Mouse (Mus musculus): ENCODE measurements around the gene Slc9a8.

The Slc9a8 gene

DNA sequence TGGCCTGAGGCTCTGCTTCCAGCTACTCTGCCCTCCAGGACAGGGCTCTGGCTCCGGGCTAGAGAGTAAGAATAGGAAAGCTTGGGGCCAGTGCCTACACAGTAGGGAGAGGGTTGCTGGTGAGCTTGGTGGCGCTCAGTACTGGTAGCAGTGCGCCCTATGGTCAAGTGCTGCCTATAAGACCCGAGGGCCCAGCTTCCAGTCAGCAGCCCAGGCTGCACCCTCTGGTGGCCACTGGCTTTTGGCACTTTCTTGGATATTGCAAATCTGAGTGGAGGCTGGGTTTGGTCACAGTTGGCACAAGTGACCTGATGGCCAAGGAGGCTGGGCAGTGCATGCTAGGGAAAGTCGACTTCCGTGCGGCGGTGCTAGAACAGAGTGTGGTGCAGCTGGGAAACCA, 29.1 kb downstream of the Slc9a8 start:
- peak in 1 of 2 experiments; percentile 43 for DNase-seq

DNA sequence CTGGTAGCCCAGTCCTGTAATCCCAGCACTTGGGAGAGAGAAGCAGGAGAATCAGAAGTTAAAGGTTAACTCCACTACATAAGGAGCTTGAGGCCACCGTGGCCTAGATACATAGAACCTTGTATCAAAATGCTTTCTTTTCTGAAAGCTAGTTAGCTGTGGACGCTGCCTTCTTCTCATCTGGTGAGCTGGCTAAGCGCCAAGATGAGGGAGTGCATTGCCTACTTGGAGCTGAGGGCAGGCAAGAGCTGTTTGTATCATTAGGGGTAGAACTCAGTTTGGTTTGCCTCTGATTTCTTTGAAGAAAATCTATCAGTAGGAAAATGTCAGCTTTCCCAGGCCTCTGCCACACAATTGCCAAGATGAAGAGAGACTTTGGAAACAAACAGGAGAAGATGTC, 32.3 kb downstream of the Slc9a8 start:
- peak in 1 of 2 experiments; percentile 44 for DNase-seq

DNA sequence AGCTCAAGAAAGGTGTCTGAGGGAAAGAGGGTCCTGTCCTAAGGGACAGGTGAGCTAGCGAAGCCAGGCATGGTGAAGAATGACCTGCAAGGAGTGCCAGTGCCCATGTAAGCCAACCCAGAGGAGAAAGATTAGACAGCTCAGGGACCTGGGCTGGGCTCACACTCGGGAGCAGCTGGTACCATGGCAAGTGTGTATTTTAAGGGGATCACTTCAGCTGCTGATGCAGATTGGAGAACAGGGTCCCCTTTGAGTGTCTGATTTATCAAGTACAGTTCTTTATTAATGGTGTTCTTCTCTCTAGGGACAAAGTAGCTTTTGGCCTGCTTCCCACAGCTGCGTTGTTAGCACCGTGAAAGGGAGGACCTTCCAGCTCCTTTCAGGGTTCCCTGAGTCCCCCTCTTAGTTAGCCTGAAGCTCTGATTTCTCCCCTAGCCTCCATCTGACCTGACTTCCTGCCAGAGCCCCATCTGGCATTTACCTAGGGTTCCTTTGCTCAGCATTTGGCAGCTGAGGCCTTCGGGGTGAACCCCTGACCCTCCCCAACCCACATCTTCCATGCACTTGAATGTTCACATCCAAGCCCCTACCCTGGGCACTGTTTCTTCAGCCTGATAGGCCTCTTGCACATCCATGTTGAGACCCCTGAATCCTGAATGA, 35.0 kb downstream of the Slc9a8 start:
- no peak for DNase-seq

DNA sequence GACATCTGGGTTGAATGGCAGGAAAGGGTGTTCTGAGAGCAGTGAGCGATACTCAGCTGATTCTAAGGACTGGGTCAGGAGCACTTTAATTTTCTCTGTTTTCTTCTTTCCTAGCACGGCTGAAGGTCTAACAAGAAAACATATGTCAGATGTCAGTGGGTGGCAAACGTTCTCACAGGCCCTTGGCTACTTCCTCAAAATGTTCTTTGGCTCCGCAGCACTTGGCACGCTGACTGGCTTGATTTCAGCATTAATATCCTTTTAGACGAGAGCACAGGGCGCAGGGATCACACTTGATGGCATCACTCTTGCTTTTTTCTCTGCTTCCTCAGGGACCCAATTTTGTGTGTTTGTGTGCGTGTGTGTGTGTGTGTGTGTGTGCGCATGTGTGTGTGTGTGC, 35.7 kb downstream of the Slc9a8 start:
- DNase-seq: no peak

DNA sequence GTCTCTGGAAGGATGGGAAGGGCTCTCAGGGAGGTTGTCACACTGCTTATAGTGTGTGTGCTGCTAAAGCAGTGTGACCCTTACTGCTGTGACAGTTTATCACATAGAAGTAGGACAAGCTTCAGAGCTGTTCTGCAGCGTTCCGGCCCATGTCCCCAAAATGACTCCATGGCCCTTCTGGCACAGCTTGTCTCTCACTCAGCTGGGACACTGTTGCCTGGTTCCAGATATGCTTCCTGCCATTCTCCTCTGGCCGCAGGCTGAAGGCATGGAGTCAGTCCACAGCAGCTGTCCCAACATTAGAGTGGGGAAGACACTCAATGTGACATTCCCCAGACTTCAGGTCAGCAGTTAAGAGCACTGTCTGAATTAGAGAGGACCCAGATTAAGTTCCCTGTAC, 37.0 kb downstream of the Slc9a8 start:
- no peak for DNase-seq

DNA sequence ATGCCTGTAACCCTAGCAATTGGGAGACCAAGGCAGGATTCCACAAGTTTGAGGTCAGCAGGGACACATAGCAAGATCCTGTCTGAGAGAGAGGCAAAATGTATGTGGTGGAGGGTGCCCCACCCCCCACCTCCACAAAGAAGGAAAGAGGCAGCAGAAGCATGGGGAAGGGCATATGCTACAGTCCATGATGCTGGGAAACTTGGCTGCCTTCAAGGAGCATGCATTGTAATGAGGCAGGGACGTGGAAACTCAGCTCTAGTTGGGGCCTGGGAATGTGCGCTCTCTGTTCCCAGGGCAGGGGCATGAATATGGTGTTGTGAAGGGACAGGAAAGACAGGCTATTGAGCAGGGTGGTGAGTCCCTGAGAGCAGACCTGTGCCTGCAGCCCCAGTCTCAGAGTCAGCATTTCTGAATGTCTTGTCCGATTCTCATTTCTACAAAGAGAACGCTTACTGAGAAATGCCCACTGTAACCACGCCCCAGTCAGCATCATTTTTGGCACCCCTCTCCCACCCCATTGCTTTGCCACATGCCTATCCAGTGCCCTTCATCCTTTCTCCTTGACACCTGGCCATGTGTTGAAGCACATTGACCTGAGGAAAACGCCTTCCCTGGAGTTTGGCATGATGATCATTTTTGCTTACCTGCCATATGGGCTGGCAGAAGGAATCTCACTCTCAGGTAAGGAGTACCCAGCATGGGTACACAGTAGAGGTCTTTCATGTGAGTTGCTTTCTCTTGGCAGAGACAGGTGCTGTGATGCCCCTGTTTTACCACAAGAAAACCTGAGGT, 37.8 kb downstream of the Slc9a8 start:
- DNase-seq: no peak

DNA sequence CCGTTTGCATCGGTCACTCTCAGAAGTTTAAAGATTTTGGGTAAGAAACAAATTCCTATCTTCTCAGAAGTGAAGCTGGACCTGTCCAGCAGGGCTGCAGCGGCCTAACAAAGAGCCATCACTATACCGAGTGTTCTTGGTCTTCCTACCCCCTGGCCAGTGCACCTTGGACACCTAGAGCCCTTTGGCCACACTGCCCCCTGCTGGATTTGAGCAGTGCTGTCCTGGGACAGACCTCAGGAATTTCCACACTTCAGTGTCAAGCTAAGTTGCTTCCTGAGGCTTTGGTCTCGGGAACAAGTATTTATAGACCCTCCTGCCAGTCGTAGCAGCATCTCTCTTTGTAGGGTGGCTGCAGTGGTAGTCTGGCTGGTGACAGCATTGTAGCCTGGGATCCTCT, 41.4 kb downstream of the Slc9a8 start:
- DNase-seq: peak; percentile 84 to 88

DNA sequence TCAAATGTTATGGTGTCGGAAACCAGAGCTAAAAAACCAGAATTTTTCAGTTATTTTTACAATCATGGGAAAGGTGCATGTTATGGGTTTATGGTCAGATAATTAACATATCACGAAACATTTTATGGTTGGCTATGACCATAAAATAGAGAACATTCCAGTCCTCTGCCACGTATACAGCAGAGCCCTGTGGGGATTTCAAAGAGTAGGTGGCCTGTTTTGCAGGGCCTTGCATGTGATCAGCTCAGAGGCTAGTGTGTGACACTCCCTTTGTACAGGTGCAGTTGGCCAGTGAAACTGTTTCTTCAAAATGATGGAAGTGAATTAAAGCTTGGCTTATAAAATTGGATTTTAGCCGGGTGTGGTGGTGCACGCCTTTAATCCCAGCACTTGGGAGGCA, 42.3 kb downstream of the Slc9a8 start:
- DNase-seq: no peak

DNA sequence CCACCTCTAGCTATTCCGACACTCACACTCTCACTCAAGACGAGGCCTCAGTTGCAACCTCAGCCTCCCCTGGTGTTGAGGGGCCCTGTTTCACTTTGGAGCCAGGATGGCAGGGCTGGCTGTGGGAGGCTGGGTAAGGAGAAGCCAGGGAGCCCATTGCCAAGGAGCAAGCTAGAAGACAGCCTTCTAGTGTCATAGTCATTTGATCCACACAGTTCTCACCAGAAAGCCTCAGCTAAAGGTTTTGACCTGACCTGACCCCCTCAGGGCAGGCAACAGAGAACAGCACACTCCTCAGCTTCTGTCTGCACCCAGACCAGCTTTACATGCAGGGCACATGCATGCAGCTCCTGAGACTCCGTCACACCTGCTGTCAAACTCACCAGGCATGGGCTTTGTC, 44.4 kb downstream of the Slc9a8 start:
- no peak for DNase-seq

DNA sequence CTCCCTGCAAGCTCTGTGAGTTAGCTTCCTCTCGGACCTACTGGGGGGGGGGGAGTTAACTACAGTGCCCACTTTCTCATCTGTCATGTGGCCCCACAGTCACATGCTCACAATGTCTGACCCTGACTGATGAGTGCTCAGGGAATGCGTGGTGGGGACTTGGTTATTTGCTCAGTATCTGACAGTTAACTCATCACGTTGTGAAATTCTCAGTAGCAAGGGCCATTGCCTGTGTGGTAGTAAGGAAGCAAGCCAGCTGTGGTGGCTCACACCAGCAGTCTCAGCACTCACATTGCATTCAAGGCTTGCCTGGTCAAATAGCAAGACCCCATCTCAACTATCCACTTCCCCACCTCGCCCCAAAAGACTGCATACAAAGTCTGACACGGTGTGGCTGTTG, 45.7 kb downstream of the Slc9a8 start:
- no peak for DNase-seq

DNA sequence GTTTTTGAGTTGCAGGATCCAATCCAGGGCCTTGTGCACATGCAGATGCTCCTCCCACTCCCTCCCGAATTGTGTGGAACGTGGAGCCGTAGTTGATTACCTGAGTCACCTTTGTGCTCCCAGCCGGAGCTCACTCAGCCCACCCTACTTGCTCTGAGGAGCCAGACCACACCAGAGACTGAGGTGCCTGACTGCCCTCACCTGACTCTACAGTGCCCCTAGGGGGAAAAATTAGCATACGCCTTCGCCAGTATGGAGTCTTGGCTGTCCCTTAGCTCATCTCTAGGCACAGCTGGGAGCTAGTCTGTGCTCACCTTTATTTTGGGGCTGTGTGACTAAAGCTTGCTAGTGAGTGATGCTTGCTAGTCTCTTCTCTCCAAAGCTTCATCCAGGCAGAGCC, 46.9 kb downstream of the Slc9a8 start:
- DNase-seq: no peak

DNA sequence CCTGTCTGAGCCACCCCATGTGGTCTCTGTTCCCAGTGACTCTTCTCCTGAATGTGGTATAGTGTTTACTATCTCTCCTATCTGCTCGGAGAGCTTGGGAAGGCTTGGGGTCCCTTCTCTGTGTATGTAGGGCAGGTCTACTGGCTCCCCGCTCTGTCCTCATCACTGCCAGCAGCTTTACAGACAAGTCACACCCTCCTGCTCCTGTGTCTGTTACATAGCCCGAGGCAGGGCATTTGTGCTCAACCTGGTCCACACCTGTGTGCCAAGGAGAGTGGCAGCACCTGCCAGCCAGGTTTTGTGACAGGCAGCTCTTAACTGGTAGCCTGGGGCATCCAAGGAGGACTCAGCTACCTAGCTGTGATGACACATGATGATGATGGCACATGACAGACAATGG, 49.1 kb downstream of the Slc9a8 start:
- DNase-seq: no peak

DNA sequence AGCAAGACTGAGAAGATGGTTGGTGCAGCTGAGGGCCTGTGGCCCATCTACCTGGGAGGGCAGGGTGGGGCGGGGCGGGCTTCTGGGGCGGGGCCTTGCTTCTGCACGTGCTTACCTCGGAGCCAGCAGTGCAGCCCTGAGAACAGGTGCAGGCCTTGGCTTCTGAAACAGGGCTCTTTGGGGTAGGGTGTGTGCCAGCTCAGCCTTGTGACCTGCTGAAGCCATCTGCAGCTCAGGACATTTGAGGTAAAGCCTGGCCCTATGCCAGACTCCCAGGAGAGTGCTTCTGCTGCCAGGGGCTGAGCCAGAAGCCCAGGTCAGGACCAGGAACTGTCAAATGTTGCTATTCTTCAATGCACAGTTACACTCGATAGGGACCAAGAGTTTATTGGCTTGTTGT, 50.1 kb downstream of the Slc9a8 start:
- no peak for DNase-seq

DNA sequence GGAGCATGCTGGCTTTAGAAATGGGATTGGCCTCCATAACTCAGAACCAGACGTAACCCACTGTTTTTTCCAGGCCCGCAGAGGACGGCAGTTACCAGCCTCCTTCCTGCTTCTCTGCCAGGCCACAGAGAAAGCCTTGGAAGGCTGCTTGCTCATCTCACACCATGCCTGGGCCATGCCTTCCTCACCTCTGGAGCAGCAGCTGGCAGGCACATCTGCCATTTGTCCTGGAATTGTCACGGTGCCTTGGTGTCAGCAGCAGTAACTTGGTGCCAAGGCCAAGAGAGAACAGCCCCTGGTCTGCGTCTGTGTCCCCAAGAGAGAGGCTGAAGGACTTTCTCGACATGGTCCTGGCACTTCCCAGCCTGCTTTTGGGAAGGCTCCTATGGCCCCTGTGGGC, 52.7 kb downstream of the Slc9a8 start:
- DNase-seq: no peak

DNA sequence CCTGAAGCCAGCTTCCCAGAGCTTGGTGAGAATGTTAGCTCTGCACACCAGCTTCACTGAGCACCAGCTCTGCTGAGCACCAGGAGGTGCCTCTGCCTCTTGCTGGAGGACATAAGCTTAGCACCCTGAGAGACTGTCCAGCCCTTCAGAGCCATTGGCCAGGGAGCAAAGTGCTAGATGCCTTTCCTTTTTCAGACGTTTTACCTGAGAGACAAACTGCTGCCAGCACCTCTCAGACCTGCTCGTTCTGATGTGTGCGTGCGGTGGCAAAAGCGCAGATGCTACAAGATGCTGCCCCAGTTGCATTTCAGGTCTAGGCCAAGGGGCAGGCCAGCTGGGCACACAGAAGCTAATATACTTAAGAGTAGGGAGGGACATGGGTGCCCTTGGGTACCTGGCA, 54.1 kb downstream of the Slc9a8 start:
- DNase-seq: no peak

DNA sequence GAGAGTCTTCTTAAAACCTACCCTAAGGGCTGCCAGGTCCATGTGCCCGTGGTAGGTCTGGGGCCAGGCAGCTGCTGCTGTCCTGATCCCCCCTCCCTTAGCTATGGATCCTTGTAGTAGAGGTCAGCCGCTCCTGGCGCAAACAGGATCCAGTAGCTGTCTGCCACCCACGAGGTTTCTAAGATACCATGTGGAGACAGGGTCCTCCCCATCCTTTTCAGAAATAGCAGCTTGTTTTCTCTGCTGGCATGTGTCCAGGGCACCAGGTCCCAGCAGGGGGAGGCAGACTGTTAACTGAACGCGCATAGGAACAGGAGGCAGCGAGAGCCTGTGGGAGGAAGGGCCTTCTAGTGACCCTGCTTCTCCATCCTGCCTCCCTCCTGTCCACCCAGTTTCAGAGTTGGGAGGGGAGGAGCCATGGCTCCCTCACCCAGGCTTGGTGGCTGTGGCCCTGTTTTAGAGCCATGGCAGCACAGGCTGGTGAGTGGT, 54.7 kb downstream of the Slc9a8 start:
- peak; percentile 82 to 88 for DNase-seq

DNA sequence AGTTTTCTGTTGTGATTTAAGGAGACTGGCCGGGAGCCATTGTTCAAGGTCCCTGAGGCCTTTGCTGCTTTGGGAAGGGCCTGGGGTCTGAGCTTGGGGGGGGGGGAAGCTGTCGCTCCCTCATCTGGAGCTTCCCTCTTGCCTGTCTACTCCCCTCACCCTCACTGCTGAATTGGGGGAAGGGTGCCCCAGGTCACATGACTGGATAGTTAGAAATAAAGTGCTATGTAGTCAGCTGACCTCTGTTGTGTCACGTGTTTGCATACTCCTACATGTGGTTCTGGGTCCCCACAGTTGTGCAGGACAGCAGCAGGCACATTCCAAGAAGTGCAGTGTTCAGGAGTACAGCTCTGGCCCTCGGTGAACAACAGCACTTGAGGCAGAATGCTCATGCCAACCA, 55.2 kb downstream of the Slc9a8 start:
- DNase-seq: peak; percentile 41 to 61

DNA sequence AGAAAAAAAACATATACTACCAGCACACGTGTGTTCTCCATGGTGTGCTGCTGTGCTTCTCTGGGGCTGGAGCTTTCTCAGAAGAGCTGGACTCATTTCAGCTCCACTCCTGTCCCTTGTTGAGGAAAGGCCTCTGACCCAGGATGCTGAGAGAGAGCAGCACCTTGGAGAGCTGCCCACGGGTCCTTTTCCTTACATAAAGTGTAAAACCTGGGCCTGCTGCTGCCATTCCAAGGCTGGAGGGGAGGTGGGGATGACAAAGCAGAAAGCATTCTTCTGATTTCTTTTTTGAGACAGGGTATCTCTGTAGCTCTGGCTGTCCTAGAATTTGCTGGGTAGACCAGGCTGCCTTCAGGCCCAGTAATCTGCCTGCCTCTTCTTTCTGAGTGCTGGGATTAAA, 56.6 kb downstream of the Slc9a8 start:
- peak; percentile 51 to 52 for DNase-seq

DNA sequence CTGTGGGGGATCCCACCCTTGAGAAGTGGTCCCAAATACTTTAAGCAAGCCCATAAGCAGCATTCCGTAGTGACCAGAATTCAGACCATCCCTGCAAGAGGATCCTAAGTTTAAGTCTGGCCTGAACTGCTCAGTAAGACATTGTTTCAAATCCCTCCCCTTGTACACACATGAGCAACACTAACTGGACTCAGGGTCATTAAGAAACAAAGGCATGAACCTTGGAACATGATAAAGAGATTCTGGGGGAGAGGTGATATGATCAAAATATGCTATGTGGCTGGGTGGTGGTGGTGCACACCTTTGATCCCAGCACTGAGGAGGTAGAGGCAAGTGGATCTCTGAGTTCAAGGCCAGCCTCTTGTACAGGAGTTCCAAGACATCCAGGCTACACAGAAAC, 58.0 kb downstream of the Slc9a8 start:
- DNase-seq: no peak

DNA sequence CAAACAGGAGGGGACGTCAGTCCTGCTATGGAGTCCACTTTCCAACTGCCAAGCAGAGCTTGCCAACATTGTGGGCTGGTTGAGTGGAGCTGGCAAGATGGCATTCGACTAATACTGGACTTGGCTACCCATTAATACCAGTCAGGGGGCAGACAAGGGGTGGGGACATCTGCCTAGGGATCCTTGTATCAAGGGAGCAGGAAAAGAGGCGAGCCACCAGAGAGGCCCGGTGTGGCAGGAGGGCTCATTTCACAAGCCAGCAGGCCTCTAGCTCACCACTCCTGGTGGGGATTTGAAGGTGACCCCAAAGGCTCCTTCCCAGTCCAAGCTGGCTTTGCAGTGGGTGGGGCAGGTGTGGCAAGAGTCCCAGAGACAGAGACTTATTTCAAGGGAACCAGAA, 61.2 kb downstream of the Slc9a8 start:
- no peak for DNase-seq

DNA sequence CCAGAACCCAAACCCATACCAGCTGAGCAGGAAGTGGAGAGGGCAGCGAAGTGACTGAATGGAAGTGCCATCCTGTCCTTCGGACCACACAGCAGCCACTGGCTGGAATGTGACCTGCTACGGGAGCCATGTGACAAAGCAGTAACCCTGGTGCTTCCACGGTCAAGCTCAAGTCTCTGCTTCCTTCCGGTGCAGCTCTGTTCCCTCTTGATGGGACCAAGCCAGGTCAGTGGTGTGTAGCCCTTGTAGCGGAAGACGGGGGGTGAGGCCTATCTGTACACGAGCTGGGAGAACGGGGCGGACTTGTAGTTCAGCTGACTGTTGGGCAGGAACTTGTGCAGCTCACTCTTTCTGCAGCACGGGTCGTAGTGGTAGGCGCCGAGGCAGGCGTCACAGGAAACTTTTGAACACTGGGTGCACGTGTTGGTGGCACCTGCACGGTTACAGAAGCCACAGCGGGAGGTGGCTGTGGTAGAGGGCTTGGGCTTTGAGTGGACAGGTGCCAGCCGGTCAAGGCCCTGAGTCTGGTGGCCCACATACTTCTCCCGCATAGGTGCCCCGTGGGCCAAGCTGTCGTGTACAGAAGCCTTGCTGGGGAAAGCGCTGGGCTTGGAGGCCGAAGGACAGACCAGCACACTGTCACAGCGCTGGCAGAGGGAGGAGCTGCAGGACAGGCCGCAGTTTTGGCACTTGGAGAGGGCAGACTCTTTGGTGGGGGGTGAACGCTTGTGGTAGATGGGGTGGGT, 61.7 kb downstream of the Slc9a8 start:
- DNase-seq: no peak

DNA sequence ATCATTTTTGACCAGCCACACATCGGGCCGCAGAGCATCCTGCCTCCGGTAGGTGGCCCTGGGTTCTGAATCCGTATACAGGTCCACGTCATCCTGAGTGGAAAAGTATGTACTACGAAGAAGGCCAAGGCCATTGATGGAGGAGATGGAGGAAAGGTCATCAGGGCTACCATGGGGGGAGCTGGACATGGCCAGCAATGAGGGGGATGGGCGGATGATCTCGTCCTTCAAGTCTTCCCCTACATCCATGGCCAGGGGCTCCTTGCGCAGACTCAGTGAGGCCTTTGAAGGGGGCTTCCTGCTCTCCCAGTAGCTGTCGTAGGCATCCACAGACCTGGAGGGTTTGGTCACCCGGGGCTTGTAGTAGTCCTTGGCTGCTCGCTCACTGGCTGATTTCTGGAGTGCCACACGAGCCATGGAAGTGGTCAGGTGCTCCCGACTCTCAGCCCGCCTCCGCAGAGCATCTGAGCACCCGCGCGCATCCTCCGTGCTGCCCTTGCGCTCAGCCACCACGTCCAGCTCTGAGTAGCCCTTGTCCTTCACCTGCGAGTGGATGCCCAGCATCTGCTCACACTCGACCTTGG, 62.4 kb downstream of the Slc9a8 start:
- DNase-seq: no peak

DNA sequence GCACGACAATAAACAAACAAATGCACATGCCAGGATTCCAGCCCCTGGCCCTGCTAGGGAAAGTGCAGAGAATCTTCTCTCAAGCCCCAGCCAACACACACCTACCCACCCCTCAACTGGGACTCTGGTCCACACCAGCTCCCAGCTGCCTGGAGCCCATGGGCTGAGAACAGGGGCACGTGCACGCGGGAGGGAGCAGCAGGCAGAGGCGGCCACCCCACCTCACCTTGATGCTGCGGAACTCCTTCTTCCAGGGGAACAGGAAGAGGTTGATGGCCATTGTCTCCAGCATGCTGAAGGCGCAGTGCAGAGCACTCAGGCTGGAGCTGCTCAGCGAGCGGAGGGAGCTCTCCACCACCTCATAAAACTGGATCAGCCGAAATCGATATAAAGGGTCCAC, 63.4 kb downstream of the Slc9a8 start:
- DNase-seq: no peak

All from kidney, postnatal 4 days (tissue).